Mouse (Mus musculus) kidney, adult 2 months (tissue): ENCODE measurements at regions not wholly inside any gene's neighbourhood (a gene's known extent, or its start where the extent isn't known, plus 50 kb on each side); places are given as distances from the start of the nearest gene placed in this dataset.

Experiments used
- CTCF ChIP-seq: fragments of 200-500 bp; conservative IDR thresholded peaks from 2 replicates; pipeline ENCODE4 v1.5.1; 2011; ENCODE audit warnings: low read depth, mild to moderate bottlenecking, control low read depth, low read length, moderate library complexity, mixed read lengths; ENCODE audit not compliant: insufficient read depth, insufficient read length
- POLR2A ChIP-seq: fragments of 200-500 bp; IDR thresholded peaks from one replicate; pipeline ENCODE4 v1.6.1; 2011; ENCODE audit warnings: low read depth, low read length, control low read depth

DNA sequence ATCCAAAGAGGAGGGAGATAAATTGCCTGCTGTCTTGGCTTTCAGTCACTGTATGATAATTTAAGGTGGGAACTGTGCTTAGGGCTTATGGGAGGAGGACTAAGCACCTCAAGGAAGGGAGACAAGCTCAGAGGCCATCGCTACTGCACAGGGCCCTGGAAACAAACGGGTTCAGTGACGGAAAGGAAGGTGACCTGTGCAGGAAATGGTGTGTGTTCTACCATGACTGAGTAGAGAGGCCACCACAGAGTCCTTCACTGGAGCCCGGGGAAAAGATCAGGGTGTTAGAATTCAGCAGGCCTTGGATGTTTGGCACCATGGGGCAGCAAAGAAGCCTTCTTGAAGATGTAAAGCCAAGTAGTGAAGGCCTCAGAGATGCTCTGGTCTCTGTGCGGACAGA lies 500.4 kb downstream of the Zfp704 start:
- TF ChIP-seq POLR2A (no peak), CTCF (no peak)
